ENCODE assay signal across 16 mouse cellular contexts in the genomic region with DNA sequence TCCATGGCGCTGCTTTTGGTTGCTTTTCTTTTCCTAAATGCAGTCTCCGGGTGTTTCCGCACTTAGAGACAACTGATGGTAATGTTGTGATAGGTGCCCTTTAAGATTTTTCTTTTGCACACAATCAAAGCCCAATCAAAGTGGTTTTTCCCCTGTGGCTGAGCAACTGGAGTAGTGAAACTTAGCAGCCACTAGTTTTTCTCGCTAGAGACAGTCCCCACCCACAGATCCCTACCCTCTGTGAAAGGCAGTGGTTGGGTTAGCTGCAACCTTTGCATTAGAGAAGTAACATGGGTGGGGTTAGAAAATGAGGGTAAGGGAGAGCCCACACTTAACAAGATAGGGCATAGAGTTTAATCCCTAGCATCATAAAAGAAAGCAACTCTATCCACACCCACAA. TPM values are rescaled to one million over a fixed set of nuclear protein-coding genes. Genes with fewer than 3 reads are reported as not detected.
DNase-seq lines count a peak whose midpoint lies in the region; ATAC-seq and TF ChIP-seq lines count a peak whose summit lies in the region.
"Had no signal": no experiment of that assay in that cellular context is flagged by ENCODE, and none has a peak within 500 bp of the region (broad histone marks: within the 10 kb centered on the region; RNA-seq: fewer than 3 reads in every experiment).

No protein-coding gene starts in this region.

- ATAC-seq in megakaryocyte, adult 5-6 weeks (ENCODE audit: poor library complexity, severe bottlenecking): peak; percentile 40
- no peak for ATAC-seq in midbrain, embryonic 11.5 days (ENCODE audit: low FRiP score)
- ATAC-seq: forebrain, embryonic 13.5 days had no signal

- H3K9me3 ChIP-seq in midbrain, embryonic 11.5 days (ENCODE audit: control insufficient read depth, low read length): no peaks in the 10 kb centered on the region
- H3K9me3 ChIP-seq: forebrain, embryonic 13.5 days; hindbrain, embryonic 10.5 days had no signal

- H3K4me2 ChIP-seq in midbrain, embryonic 11.5 days: no peak overlapping the region
- H3K4me2 ChIP-seq: forebrain, embryonic 13.5 days had no signal

- H3K9ac ChIP-seq in midbrain, embryonic 11.5 days (ENCODE audit: low read length): no peak overlapping the region
- H3K9ac ChIP-seq: forebrain, embryonic 13.5 days had no signal

- intact Hi-C loops in gastrocnemius, adult 2 months (cut with DNase I): no loop called here
- intact Hi-C loops in gastrocnemius, postnatal 36 days (cut with DNase I): no loop called here

- WGBS in midbrain, embryonic 11.5 days: 85% methylated on average over 4 of the region's 4 CpGs

- H3K4me3 ChIP-seq in gastrocnemius, adult 2 months: peak overlapping the region; percentile 24; the same call in 1 of the 2 replicates
- H3K4me3 ChIP-seq in midbrain, embryonic 11.5 days (ENCODE audit: low read depth, low read length): no peak overlapping the region
- H3K4me3 ChIP-seq: forebrain, embryonic 13.5 days; hindbrain, embryonic 10.5 days had no signal

- H3K27me3 ChIP-seq in midbrain, embryonic 11.5 days (ENCODE audit: control insufficient read depth, insufficient read depth, low read length): no peaks in the 10 kb centered on the region; the same call in 1 of the 2 replicates
- H3K27me3 ChIP-seq: forebrain, embryonic 13.5 days had no signal

- DNase-seq in gastrocnemius, adult 2 months: no peak
- DNase-seq in gastrocnemius, postnatal 36 days: no peak
- peak; percentile 3 for DNase-seq in thymus, postnatal 14 days
- DNase-seq in thymus, postnatal 10 days (ENCODE audit: low spot score in 2 of 2): no peak
- no peak for DNase-seq in midbrain, embryonic 11.5 days (ENCODE audit: low spot score, missing footprints)
- DNase-seq in layer of hippocampus, postnatal 25 days (ENCODE audit: extremely low spot score in 1 of 2, low spot score in 1 of 2): no peak
- no peak for DNase-seq in kidney, postnatal 25 days
- DNase-seq: cerebellum, postnatal 14 days; gastrocnemius, postnatal 10 days; kidney, adult 8-10 months; lung, postnatal 14 days; thymus, adult 18-20 months had no signal

- no peak for TF ChIP-seq CTCF in gastrocnemius, adult 2 months (IDR thresholded peaks at IDR 0.05)

- H3K4me1 ChIP-seq in midbrain, embryonic 11.5 days (ENCODE audit: control insufficient read depth, insufficient read depth, low read length): no peaks in the 10 kb centered on the region
- H3K4me1 ChIP-seq: forebrain, embryonic 13.5 days; hindbrain, embryonic 10.5 days had no signal

- H3K36me3 ChIP-seq in midbrain, embryonic 11.5 days (ENCODE audit: control insufficient read depth, insufficient read depth, low read length): no peaks in the 10 kb centered on the region
- H3K36me3 ChIP-seq: hindbrain, embryonic 10.5 days had no signal

- no peak overlapping the region for H3K27ac ChIP-seq in gastrocnemius, adult 2 months
- no peak overlapping the region for H3K27ac ChIP-seq in midbrain, embryonic 11.5 days (ENCODE audit: low read depth, low read length)
- H3K27ac ChIP-seq: forebrain, embryonic 13.5 days; hindbrain, embryonic 10.5 days had no signal

RNA-seq across cellular contexts. Expression of a gene that starts 7.5 kb away (rescaled TPM):
- total RNA-seq in gastrocnemius, adult 2 months (2021): under 1 TPM; 0.11 to 0.15 TPM
- total RNA-seq in gastrocnemius, postnatal 36 days (2021): under 1 TPM; 0.23 to 0.44 TPM
- total RNA-seq in megakaryocyte, adult 5-6 weeks (2015): 116 and 127 TPM in 2 replicates
- 131 and 150 TPM in 2 replicates for total RNA-seq in megakaryocyte, adult 5-6 weeks (2017)
- polyA plus RNA-seq in midbrain, embryonic 11.5 days (2014; fragmentation: Nextera tagmentation; extraction: Ambion mirVana): 0.19 and 0.27 TPM in 2 replicates
- total RNA-seq in layer of hippocampus, postnatal 25 days (2021): 1 to 10 TPM; 1.7 TPM
- polyA plus RNA-seq: C2C12 had no signal

RNA-seq across cellular contexts. Expression of a gene that starts 51.4 kb away (rescaled TPM):
- total RNA-seq in gastrocnemius, adult 2 months (2021): 1,000 to 10,000 TPM in 1 of 2 experiments, 100 to 1,000 TPM in 1; 915 to 1,167 TPM
- 1,000 to 10,000 TPM; 1,149 to 1,583 TPM for total RNA-seq in gastrocnemius, postnatal 36 days (2021)
- 313 and 334 TPM in 2 replicates for total RNA-seq in megakaryocyte, adult 5-6 weeks (2015)
- total RNA-seq in megakaryocyte, adult 5-6 weeks (2017): 306 and 317 TPM in 2 replicates
- polyA plus RNA-seq in midbrain, embryonic 11.5 days (2014; fragmentation: Nextera tagmentation; extraction: Ambion mirVana): 424 and 429 TPM in 2 replicates
- total RNA-seq in layer of hippocampus, postnatal 25 days (2021): 100 to 1,000 TPM; 448 to 493 TPM

Comparison
In these comparisons a context has a peak if more than half of its experiments do, and no peak if none do; other contexts are left out.
1. RNA of a gene that starts 7.5 kb away (total RNA-seq): 116 to 150 TPM in megakaryocyte, adult 5-6 weeks; 1.7 TPM in layer of hippocampus, postnatal 25 days, 0.23 to 0.44 TPM in gastrocnemius, postnatal 36 days and 0.11 to 0.15 TPM in gastrocnemius, adult 2 months; every median in the first group is over 10 times any median in the second.